Mouse (Mus musculus) CD4-positive, CD25-positive, alpha-beta regulatory T cell, adult 2 months (primary cell): Measurements from ENCODE around the gene Nup205.
"Not testable (repeated sequence)": the region's sequence is repeated elsewhere in the genome, so short reads cannot be mapped to it uniquely, and the experiment has no call there.

ENCODE experiments used
- DNase-seq: peaks from one replicate; pipeline ENCODE4 v3.0.0-alpha.2; 2012; ENCODE audit warnings: low read depth, low spot score

The Nup205 gene

DNA sequence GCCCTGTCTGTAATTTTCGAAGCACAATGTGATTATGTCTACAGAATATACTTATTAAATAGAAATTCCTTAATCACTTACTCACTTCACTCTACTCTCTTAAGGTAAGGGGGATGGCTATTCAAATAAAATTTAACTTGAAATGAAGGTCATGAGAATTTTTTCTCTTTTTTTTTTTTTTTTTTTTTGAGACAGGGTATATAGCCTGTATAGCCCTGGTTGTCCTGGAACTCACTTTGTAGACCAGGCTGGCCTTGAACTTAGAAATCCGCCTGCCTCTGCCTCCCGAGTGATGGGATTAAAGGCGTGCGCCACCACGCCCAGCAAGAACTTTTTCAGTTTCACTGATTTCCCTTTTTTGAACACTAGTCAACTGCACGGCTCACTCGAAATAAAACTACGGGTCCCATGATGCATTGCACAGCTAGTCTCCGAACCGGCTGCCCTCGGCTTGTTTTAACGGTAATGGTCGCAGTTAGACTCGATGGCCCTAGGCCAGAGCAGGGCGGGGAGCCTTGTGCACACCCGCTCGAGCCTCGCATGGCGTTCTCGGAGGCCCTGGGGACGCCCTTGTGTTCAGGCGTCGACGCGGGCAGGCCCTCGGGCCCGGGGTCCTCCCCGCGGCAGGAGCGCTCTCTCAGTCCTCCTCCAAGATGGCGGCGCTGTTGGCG lies at the start of gene Nup205:
TSS of gene Nup205 (plus strand) at position 443 of the 671 bp plus-strand sequence.
- DNase-seq = peak; percentile 88

DNA sequence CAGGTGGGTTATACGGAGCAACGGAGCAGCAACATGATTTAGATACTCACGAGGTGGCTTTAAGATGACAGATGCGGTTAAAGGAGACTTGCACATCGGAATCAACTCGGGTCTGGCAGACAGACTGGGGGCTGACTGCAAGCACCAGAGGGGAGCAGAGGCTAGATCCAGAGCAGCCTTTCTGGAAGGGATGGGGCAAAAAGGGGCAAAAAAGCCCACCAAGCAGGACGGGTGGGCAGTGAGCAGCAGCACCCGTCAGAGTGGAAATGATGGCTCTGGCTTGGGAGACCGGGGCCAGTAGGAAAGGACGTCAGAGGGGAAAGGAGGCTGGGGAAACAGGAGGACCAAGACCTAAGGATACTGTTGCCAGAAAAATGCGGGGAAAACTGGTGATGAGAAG lies 44.4 kb upstream of the Nup205 start:
- DNase-seq = peak; percentile 37

DNA sequence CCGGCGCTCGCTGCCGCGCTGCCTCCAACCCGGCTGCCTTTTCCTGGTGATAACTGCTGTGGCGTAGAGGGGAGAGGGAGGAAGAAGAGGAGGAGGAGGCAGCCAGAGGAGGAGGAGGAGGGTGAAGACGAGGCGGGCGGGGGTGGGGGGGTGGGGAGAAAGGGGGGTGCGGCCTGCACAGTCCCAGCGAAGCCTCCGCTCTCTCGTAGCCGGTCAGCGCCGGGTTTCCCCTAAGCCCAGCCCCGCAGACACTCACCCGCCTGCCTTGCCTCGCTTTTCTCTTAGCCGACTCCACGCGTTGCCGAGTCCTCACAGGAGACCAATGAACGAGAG lies 44.0 kb upstream of the Nup205 start:
- no peak for DNase-seq

DNA sequence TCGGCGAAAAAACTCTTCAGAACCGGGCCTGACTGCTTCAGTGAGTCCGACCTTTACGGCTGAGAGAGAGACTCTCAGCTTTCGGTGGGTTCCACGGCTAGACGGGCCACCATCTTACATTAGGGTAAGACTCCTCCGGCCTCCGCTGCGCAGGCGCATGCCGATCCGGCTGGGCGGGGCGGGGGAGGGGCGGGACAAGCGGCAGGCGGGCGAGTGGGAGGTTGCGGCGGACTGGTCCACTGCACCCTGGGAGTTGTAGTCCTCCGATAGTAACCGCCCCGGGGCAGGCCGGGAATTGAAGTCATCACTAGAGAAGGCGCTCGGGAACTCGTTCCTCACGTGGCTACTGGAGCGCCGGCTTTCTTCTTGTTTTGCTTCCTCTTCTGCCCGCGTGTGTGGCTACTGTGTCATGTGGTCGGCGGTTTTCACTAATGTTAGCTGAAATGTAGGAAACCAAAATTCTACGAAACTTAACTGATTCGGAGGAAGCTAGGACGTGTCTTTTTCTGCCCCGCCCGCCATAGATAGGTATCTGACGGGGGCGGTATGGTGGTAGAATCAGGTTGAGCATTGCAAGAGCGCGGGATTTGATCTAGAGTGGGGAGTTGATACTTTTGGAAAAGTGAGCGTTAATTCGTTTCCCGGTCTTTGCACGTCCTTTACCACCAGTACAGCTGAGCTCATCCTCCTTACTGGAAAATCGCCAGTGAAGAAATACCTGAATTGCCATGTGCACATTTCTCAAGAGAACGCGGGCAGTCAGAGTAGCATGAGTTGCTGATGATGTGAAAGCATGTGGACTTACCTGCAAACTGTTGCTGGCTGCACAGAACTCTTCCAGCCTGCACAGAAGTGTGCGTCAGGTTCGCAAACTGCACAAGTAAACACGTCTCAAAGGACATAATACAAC lies 43.4 kb upstream of the Nup205 start, which contains the start of gene Cnot4:
TSS of gene Cnot4 (minus strand) at position 146 of the 910 bp plus-strand sequence.
- peak; percentile 99 for DNase-seq

DNA sequence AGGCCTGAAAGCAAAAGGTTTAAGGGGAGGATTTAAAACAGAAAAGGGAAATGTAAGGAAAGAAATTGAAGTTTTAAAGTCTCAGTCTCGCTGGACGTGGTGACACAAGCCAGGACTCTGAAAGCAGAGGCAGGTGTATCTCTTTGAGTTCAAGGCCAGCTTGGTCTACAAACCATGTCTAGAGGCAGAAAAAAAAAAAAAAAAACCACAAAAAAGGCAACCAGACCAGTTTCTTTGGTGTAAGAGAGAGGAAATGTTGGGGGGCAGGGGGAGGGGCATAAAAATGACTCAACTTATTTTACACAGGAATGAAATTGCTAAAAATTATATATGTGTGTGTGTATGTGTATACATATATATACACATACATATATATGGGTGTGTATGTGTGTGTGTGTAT lies 42.4 kb upstream of the Nup205 start:
- peak; percentile 14 for DNase-seq

DNA sequence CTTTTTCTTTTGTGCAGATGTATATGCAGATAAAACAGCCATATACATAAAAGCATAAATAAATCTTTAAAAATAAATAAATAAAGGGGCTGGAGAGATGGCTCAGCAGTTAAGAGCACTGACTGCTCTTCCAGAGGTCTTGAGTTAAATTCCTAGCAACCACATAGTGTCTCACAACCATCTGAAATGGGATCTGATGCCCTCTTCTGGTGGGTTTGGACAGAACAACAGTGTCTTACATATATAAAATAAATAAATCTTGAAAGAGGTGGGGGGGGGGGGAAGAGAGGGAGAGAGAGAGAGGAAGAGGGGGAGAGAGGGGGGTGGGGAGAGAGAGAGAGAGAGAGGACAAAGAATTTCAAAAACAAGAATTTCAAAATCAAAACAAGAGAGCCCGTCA lies 36.9 kb upstream of the Nup205 start:
- no peak for DNase-seq

DNA sequence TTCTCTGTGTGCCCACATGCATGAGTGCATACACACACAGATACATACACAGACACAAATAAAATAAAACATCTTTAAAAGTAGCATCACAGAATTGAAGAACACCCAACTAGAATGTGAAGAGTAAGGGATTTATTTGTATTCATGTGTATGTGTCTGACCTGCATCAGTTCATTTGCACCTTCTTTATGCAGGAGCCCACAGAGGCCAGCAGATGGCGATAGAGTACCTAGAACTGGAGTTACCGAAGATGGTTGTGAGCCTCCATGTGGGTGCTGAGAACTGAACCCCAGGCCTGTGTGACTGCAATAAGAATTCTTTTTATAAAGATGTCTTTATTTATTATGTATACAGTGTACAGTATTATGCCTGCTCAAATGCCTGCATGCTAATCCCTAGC lies 31.7 kb upstream of the Nup205 start:
- DNase-seq = peak; percentile 53

DNA sequence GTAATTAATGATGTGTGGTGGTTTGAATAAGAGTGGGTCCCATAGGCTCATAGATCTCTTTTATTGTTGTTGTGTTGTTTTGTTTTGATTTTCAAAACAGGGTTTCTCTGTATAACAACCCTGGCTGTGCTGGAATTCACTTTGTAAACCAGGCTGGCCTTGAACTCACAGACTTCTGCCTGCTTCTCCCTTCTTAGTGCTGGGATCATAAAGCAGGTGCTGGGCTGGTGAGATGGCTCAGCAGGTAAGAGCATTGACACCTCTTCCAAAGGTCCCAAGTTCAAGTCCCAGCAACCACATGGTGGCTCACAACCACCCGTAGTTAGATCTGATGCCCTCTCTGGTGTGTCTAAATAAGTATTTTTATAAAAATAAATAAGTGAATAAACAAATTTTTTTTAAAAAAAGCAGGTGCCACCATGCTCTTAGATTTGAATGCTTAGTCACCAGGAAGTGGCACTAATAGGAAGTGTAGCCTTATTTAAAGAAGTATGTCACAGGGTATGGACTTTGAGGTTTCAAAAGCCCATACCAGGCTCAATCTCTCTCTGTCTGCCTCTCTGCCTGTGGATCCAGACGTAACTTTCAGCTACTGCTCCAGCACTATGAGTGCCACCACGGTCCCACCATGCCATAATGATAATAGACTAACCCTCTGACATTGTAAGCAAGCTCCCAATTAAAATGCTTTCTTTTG lies 29.3 kb upstream of the Nup205 start:
- no peak for DNase-seq

DNA sequence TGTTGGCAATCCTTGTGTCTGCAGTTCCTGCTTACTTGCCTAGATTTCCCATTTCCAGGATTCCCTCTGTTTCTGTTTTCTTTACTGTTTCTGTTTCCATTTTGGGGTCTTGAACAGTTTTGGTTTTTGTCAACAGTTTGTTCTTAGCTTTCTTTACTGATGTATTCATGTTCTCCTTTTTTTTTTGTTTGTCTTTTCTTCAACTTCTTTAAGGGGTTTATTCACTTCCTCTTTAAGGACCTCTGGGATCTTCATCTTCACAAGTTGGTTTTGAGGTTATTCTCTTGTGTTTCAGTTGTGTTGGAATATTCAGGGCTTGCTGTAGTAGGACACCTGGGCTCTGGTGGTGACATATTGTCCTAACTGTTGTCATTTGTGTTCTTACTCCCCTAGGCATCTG lies 22.7 kb upstream of the Nup205 start:
- DNase-seq = no peak

DNA sequence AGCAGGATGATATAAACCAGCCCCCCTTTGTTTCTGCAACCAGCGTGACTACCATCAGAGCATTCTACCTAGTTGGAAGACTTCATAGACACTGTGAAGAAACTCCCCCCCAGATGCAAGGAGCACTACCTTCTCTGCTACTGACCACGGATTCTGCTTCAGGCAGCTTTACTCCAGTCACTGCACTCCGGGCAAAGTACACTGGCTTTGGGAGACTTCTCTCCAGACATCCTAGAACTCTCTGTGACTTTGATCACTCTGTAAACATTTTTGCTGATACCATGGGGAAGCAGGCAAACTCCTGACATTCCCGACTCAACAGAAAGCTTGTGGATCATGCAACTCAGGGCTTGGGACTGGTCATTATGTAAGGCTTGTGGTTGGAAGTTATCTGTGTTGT lies 8.0 kb upstream of the Nup205 start:
- DNase-seq = no peak

DNA sequence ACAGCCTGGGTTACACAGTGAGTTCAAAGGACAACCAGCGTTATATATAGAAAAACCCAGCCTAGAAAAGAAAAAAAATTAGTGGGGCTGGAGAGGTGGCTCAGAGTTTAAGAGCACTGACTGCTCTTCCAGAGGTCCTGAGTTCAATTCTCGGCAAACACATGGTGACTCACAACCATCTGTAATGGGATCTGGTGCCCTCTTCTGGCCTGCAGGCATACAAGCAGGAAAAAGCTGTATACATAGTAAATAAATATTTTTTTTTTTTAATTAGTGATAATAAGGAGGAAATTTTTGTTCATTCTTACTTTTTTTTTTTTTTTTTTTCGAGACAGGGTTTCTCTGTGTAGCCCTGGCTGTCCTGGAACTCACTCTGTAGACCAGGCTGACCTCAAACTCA lies 5.2 kb upstream of the Nup205 start:
- DNase-seq = not testable (repeated sequence)

DNA sequence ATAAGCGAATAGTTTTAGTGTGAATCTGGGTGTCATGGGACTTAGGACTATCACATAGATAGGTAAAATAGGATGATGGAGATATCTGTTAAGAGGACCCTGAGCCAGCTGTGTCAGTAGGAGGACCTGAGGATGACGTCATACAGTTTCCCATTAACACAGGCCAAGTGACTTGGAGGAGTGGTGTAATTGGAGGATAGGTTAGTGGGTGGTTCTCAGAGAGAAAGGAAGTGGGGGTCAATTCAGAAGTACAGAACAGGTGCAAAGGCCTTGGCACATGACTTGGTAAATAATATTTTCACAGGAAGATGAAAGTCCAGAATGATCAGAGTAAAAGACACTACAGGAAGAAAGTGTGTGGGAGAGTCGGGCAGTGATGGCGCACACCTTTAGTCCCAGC lies 4.0 kb upstream of the Nup205 start:
- no peak for DNase-seq

DNA sequence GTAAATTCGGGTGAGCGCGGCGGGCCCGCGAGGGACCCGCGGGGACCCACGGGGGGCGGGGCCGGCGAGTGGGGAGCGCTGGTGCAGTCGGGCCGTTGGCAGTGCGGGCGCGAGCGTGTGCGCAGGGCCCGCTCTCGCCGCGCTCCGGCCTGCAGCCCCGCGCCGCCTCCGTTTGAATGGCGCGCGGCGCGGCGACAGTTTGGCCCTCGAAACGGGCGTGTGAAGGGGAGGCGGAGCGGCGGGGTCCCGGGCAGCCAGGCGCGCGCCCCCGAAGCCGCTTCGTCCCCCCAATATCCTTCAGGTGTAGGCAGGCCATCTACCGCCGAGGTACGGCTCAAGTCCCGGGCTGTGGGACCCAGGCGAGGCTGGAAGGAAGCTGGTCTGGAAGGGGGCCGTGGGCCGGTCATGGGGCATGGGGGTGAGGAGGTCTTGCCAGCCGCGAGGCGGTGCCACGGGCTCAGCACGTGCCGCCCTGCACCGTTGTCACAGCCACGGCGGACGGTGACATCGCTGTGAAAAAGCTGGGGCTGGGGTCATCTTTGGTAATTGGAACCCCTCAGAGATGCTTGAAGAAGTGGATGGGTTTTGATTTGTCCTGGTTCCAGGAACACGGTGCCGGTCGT lies 540 bp downstream of the Nup205 start:
- DNase-seq = peak; percentile 53

DNA sequence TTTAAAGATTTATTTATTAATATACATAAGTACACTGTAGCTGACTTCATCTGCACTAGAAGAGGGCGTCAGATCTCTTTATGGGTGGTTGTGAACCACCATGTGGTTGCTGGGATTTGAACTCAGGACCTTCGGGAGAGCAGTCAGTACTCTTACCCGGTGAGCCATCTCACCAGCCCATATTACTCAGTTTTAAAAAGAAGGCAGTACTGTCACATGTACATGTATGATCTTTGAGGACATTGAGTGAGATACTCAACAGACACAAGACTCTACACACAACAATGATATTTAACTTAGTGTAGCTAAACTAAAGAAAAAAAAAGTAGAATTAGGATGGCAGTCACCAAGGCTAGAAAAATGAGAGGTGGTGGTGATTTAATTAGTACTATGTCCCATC lies 2.1 kb downstream of the Nup205 start:
- not testable (repeated sequence) for DNase-seq

DNA sequence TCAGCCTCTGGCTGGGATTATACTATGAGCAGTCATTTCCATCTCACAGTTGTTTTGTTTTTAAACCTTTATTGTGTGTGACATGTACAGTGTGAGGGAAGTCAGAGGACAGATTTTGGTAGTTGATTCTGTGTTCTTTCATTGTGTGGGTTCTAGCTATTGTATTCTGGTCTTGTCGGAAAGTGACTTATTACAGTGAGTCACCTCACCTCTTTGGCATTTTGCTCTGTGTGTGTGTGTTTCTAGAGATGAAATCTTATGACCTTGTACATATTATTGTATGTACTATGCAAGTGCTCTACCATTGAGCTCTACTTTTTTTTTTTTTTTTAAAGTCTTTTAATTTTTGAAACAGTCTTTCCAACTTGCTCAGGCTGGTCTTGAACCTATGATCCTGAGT lies 7.6 kb downstream of the Nup205 start:
- DNase-seq = no peak

DNA sequence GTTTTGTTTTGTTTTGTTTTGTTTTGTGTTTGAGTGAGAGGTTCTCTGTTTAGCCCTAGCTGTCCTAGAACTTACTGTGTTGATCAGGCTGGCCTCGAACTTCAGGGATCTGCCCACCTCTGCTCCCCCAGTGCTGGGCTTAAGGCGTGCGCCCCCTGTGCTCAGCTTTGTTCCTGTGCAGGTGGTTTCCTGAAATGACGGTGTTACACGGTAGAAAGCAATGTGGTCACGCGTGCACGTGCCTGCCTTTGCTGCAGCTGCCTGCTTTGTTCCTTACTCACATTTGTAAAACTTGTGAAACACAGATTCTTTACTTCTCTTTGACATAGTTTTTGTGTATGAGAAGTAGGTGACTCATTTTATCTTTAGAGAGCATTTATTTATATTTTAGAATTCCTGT lies 14.0 kb downstream of the Nup205 start:
- DNase-seq = peak; percentile 63

DNA sequence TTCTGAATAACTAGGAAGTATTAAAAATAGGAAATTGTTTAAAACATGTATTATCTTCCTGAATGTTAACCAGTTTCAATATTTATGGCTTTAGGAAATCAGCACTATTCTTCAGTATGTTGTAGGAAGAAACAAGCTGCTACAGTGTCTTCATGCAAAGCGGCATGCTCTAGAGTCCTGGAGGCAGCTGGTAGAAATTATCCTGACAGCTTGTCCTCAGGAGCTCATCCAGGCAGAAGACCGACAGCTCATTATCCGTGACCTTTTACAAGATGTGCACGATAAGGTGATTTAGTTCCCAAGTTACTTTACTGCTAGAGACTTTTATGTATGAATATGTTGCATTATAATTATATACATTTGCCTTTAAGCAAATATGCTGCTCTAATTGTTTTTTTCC lies 48.5 kb downstream of the Nup205 start:
- DNase-seq = no peak

DNA sequence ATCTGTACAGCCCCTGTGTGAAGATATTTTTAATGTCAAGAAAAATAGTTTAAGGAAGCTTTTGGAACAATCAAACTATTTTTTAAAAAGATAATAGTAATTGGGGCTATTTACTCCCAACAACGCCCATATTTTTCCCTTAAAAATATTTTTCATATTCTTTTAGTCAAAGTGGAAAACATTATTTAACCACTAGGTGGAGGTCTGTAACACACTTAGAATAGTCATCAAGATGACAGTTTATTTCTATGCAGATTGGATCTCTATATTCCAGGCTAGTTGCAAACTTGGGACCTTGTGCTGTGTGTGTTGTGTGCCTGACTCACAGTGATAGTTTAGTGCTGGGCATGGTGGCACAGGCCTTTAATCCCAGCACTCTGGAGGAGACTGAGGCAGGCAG lies 52.2 kb downstream of the Nup205 start:
- DNase-seq = no peak

DNA sequence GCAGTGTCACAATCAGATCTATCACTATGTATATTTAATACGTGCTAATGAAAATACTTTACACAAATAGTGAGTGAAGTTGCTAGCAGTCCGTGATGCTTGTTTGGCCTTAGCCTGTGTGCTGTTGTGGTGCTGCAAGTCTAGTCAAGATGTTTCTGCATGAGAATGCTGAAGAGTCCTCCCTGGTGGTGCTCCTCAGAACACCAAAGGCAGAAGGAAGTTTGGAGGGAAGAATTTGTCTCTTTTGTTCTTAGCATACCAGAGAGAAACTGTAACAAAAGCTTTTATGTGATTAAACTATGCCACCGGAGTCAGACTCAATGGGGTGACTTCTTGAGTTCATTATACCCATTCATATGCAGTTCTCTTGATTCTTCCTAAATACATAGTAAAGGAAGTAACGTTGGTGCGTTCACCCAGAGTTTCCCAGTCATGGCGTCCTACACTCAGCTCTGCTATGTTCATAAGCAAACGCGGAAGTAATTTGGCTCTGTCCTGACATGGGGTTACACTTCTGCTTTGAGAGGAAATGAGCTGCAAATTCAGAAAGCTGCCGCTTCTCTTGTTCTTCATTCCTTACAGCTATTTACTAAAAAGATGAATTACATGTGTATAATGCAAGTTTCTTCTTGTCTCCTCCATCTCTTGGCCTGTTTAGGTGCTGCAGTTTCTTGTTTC lies 59.0 kb downstream of the Nup205 start:
- no peak for DNase-seq

DNA sequence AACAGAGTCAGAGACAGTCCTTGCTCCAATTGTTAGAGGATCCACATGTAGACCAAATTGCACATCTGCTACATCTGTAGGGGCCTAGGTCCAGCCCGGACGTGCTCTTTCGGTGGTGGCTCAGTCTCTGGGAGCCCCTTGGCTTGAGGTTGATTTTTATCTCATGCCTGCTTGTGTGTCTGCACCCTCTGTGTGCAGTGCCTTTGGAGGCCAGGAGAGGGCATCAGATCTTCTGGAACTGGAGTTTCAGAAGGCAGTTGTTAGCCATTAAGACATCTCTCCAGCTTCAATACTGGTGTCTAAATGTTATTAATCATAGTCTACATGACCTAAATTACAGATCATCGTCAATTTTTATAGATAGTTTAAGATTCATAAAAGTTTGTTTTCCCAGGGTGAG lies 66.0 kb downstream of the Nup205 start:
- DNase-seq = no peak

DNA sequence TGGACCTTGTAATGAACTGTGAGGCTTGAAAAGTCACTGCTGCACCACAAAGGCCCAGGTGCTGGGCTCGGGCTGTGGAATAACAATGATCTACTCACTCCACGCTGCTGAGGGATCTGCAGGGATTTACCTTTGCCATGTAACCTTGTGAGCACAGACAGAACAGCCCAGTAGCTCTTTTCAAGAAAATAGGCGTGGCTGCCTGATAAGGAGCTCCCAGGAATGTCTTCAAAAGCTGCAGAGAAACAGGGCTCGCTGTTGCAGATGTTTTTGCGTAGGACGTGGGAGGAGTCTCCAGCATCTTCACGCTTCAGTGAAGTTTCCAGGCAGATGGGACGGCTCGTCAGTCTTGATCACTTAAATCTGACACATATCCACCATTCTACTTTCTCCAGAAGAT lies 66.8 kb downstream of the Nup205 start:
- no peak for DNase-seq
